In the genomic region with DNA sequence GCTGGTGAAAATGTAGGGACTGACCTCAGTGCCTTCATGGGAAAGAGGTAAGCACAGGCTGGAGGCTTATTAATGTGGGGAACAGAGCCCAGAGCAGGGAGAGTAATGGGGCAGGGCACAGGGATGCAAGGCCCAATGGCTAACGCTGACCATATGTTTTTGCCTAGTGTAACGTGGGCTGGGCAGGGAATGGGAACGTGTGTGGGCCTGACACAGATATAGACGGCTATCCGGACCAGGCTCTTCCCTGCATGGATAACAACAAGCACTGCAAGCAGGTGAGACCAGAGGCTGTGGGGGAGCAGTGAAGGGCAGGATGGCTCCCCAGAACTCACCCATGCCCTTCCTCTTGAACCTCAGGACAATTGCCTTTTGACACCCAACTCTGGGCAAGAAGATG, we compare ENCODE assay signal across 25 mouse cellular contexts. TPM values are rescaled to one million over a fixed set of nuclear protein-coding genes. Genes with fewer than 3 reads are reported as not detected.
DNase-seq lines count a peak whose midpoint lies in the region; ATAC-seq and TF ChIP-seq lines count a peak whose summit lies in the region.
"Had no signal": no experiment of that assay in that cellular context is flagged by ENCODE, and none has a peak within 500 bp of the region (broad histone marks: within the 10 kb centered on the region; RNA-seq: fewer than 3 reads in every experiment).

No protein-coding gene starts in this region.

- peaks cover 91% of the 10 kb centered on the region for H3K36me3 ChIP-seq in midbrain, embryonic 10.5 days
- H3K36me3 ChIP-seq in midbrain, postnatal 0 days (ENCODE audit: insufficient read depth, low read length) = no peaks in the 10 kb centered on the region
- peaks cover 20% of the 10 kb centered on the region for H3K36me3 ChIP-seq in embryonic facial prominence, embryonic 14.5 days (ENCODE audit: control insufficient read depth, insufficient read depth, low read length)
- H3K36me3 ChIP-seq in thymus, adult 2 months (ENCODE audit: control insufficient read depth, insufficient read depth, low read length) = no peaks in the 10 kb centered on the region

- no peak for DNase-seq in frontal cortex, postnatal 14 days (ENCODE audit: low spot score in 2 of 2)
- no peak for DNase-seq in midbrain, embryonic 10.5 days (ENCODE audit: low spot score)
- DNase-seq in midbrain, postnatal 0 days (ENCODE audit: low spot score) = no peak
- peak; percentile 56 for DNase-seq in brain, adult 2 months (ENCODE audit: low read depth, low spot score)
- DNase-seq in embryonic facial prominence, embryonic 14.5 days (ENCODE audit: low spot score) = no peak
- DNase-seq in thymus, adult 2 months = no peak
- DNase-seq: adrenal gland, postnatal 36 days; cerebellum, adult 11 months; cerebellum, postnatal 10 days; gastrocnemius, postnatal 10 days; heart, postnatal 4 days; kidney, adult 18-20 months; liver, postnatal 0 days; right cerebral cortex, postnatal 25 days; thymus, postnatal 14 days had no signal

- peak overlapping the region; percentile 50; the same call in 1 of the 2 replicates for H3K27ac ChIP-seq in midbrain, embryonic 10.5 days (replicated peaks)
- H3K27ac ChIP-seq in midbrain, postnatal 0 days (ENCODE audit: low read depth, low read length) = no peak overlapping the region
- no peak overlapping the region for H3K27ac ChIP-seq in embryonic facial prominence, embryonic 14.5 days (replicated peaks; ENCODE audit: low read depth, low read length)
- no peak overlapping the region for H3K27ac ChIP-seq in thymus, adult 2 months (ENCODE audit: control insufficient read depth, insufficient read depth, low read length)
- H3K27ac ChIP-seq: embryonic facial prominence, embryonic 12.5 days; heart, embryonic 10.5 days; limb, embryonic 12.5 days; macrophage had no signal

- no peak overlapping the region for H3K4me3 ChIP-seq in midbrain, embryonic 10.5 days
- no peak overlapping the region for H3K4me3 ChIP-seq in midbrain, postnatal 0 days (ENCODE audit: low read depth, low read length)
- no peak overlapping the region for H3K4me3 ChIP-seq in embryonic facial prominence, embryonic 14.5 days (ENCODE audit: low read depth, low read length)
- H3K4me3 ChIP-seq in thymus, adult 2 months (ENCODE audit: control insufficient read depth, insufficient read depth, low read length) = no peak overlapping the region
- H3K4me3 ChIP-seq: embryonic facial prominence, embryonic 12.5 days; erythroblast, embryonic 14.5 days; heart, embryonic 10.5 days; limb, embryonic 12.5 days had no signal

- H3K4me1 ChIP-seq in midbrain, embryonic 10.5 days = peaks cover 97% of the 10 kb centered on the region
- H3K4me1 ChIP-seq in midbrain, postnatal 0 days (ENCODE audit: insufficient read depth, low read length) = peaks cover 18% of the 10 kb centered on the region; the same call in 1 of the 2 replicates
- 0 out of 2 replicates have a peak, but pooled peaks cover 3% of the 10 kb centered on the region for H3K4me1 ChIP-seq in embryonic facial prominence, embryonic 14.5 days (ENCODE audit: control insufficient read depth, insufficient read depth, low read length)
- H3K4me1 ChIP-seq in thymus, adult 2 months (replicated peaks; ENCODE audit: control insufficient read depth, insufficient read depth, low read length) = no peaks in the 10 kb centered on the region

- peak; percentile 51; the same call in 1 of the 2 replicates for ATAC-seq in frontal cortex, adult (ENCODE audit: low TSS enrichment)
- ATAC-seq in midbrain, postnatal 0 days (ENCODE audit: low FRiP score) = no peak
- no peak for ATAC-seq in embryonic facial prominence, embryonic 14.5 days (ENCODE audit: low read depth)
- ATAC-seq: inflammation-experienced regulatory T-cells, adult 6 months; liver, postnatal 0 days; lung, postnatal 0 days had no signal

- no peaks in the 10 kb centered on the region for H3K9me3 ChIP-seq in midbrain, embryonic 10.5 days (replicated peaks)
- no peaks in the 10 kb centered on the region for H3K9me3 ChIP-seq in midbrain, postnatal 0 days (ENCODE audit: low read length)
- H3K9me3 ChIP-seq in embryonic facial prominence, embryonic 14.5 days (ENCODE audit: control insufficient read depth, low read length) = no peaks in the 10 kb centered on the region
- H3K9me3 ChIP-seq: embryonic facial prominence, embryonic 12.5 days; heart, embryonic 10.5 days; limb, embryonic 12.5 days had no signal

- no peak for TF ChIP-seq POLR2A in thymus, adult 2 months (IDR thresholded peaks at IDR 0.05; ENCODE audit: control insufficient read depth, extremely low read depth, insufficient read depth, low read length, poor library complexity)

- no peaks in the 10 kb centered on the region for H3K27me3 ChIP-seq in midbrain, embryonic 10.5 days (ENCODE audit: low read depth, poor library complexity, severe bottlenecking)
- H3K27me3 ChIP-seq in midbrain, postnatal 0 days (ENCODE audit: insufficient read depth, low read length) = no peaks in the 10 kb centered on the region
- no peaks in the 10 kb centered on the region for H3K27me3 ChIP-seq in embryonic facial prominence, embryonic 14.5 days (replicated peaks; ENCODE audit: control insufficient read depth, insufficient read depth, low read length)
- no peaks in the 10 kb centered on the region for H3K27me3 ChIP-seq in thymus, adult 2 months (ENCODE audit: control insufficient read depth, insufficient read depth, low read length)
- H3K27me3 ChIP-seq: embryonic facial prominence, embryonic 12.5 days had no signal

- H3K4me2 ChIP-seq in midbrain, postnatal 0 days (ENCODE audit: low read depth, low read length, poor library complexity, severe bottlenecking) = no peak overlapping the region
- H3K4me2 ChIP-seq in embryonic facial prominence, embryonic 14.5 days (ENCODE audit: low read depth, low read length) = no peak overlapping the region
- H3K4me2 ChIP-seq: embryonic facial prominence, embryonic 12.5 days; limb, embryonic 12.5 days; liver, embryonic 11.5 days had no signal

- no peak overlapping the region for H3K9ac ChIP-seq in midbrain, postnatal 0 days (replicated peaks; ENCODE audit: low read length, poor library complexity, severe bottlenecking)
- H3K9ac ChIP-seq in embryonic facial prominence, embryonic 14.5 days (ENCODE audit: low read depth, low read length) = 0 out of 2 replicates have a peak overlapping the region, but pooled peaks have one; percentile 25
- H3K9ac ChIP-seq: embryonic facial prominence, embryonic 12.5 days; limb, embryonic 12.5 days; liver, postnatal 0 days had no signal

- 80% methylated on average over 5 of the region's 5 CpGs for WGBS in midbrain, embryonic 10.5 days
- 63% methylated on average over 5 of the region's 5 CpGs for WGBS in midbrain, postnatal 0 days
- 42% methylated on average over 5 of the region's 5 CpGs for WGBS in embryonic facial prominence, embryonic 14.5 days
- WGBS in thymus, adult 2 months = 92% methylated on average over 5 of the region's 5 CpGs

- no peak for TF ChIP-seq CTCF in midbrain, postnatal 0 days (IDR thresholded peaks at IDR 0.05)
- no peak for TF ChIP-seq CTCF in thymus, adult 2 months (IDR thresholded peaks at IDR 0.05; ENCODE audit: borderline replicate concordance, control insufficient read depth, extremely low read depth, insufficient read depth, low read length, poor library complexity)

RNA-seq across cellular contexts. Expression of a gene that starts 5.7 kb away (rescaled TPM):
- polyA plus RNA-seq in midbrain, embryonic 10.5 days (2016; fragmentation: Nextera tagmentation; extraction: Ambion mirVana) = 238 TPM in 2 replicates
- 101 and 108 TPM in 2 replicates for total RNA-seq in midbrain, postnatal 0 days (2014; rRNA removed)
- 176 and 189 TPM in 2 replicates for polyA plus RNA-seq in midbrain, postnatal 0 days (2015; fragmentation: Nextera tagmentation; extraction: Ambion mirVana)
- polyA plus RNA-seq in embryonic facial prominence, embryonic 14.5 days (2014; fragmentation: Nextera tagmentation; extraction: Ambion mirVana) = 151 and 163 TPM in 2 replicates
- polyA plus RNA-seq in thymus, adult 2 months (2012; rRNA removed) = 209 and 224 TPM in 2 replicates

RNA-seq across cellular contexts. Expression of a gene that starts 6.2 kb away (rescaled TPM):
- polyA plus RNA-seq in midbrain, embryonic 10.5 days (2016; fragmentation: Nextera tagmentation; extraction: Ambion mirVana) = 82.2 and 108 TPM in 2 replicates
- total RNA-seq in midbrain, postnatal 0 days (2014; rRNA removed) = 38.5 and 42.9 TPM in 2 replicates
- 39.0 and 47.6 TPM in 2 replicates for polyA plus RNA-seq in midbrain, postnatal 0 days (2015; fragmentation: Nextera tagmentation; extraction: Ambion mirVana)
- polyA plus RNA-seq in embryonic facial prominence, embryonic 14.5 days (2014; fragmentation: Nextera tagmentation; extraction: Ambion mirVana) = 51.5 and 52.0 TPM in 2 replicates
- polyA plus RNA-seq in thymus, adult 2 months (2012; rRNA removed) = 7.2 and 10.9 TPM in 2 replicates
- total RNA-seq: granulocyte monocyte progenitor cell, adult 5-6 weeks had no signal

RNA-seq across cellular contexts. Expression of a gene that starts 7.7 kb away (rescaled TPM):
- polyA plus RNA-seq in midbrain, embryonic 10.5 days (2016; fragmentation: Nextera tagmentation; extraction: Ambion mirVana) = 1.8 and 3.4 TPM in 2 replicates
- total RNA-seq in midbrain, postnatal 0 days (2014; rRNA removed) = 2.8 and 3.8 TPM in 2 replicates
- polyA plus RNA-seq in midbrain, postnatal 0 days (2015; fragmentation: Nextera tagmentation; extraction: Ambion mirVana) = 0.52 and 1.5 TPM in 2 replicates
- 2.0 and 4.1 TPM in 2 replicates for polyA plus RNA-seq in embryonic facial prominence, embryonic 14.5 days (2014; fragmentation: Nextera tagmentation; extraction: Ambion mirVana)
- 14.1 and 14.4 TPM in 2 replicates for polyA plus RNA-seq in thymus, adult 2 months (2012; rRNA removed)
- total RNA-seq: granulocyte monocyte progenitor cell, adult 5-6 weeks had no signal
- polyA plus RNA-seq: erythroblast, embryonic 14.5 days; macrophage had no signal

RNA-seq across cellular contexts. Expression of a gene that starts 18.4 kb away (rescaled TPM):
- polyA plus RNA-seq in midbrain, embryonic 10.5 days (2016; fragmentation: Nextera tagmentation; extraction: Ambion mirVana) = 37.1 and 41.5 TPM in 2 replicates
- 56.8 and 64.6 TPM in 2 replicates for total RNA-seq in midbrain, postnatal 0 days (2014; rRNA removed)
- 46.1 and 48.3 TPM in 2 replicates for polyA plus RNA-seq in midbrain, postnatal 0 days (2015; fragmentation: Nextera tagmentation; extraction: Ambion mirVana)
- 47.8 and 54.5 TPM in 2 replicates for polyA plus RNA-seq in embryonic facial prominence, embryonic 14.5 days (2014; fragmentation: Nextera tagmentation; extraction: Ambion mirVana)
- 98.8 and 117 TPM in 2 replicates for polyA plus RNA-seq in thymus, adult 2 months (2012; rRNA removed)

RNA-seq across cellular contexts. Expression of a gene that starts 24.6 kb away (rescaled TPM):
- polyA plus RNA-seq in midbrain, embryonic 10.5 days (2016; fragmentation: Nextera tagmentation; extraction: Ambion mirVana) = 268 and 282 TPM in 2 replicates
- 74.7 and 93.9 TPM in 2 replicates for total RNA-seq in midbrain, postnatal 0 days (2014; rRNA removed)
- 219 TPM in 2 replicates for polyA plus RNA-seq in midbrain, postnatal 0 days (2015; fragmentation: Nextera tagmentation; extraction: Ambion mirVana)
- 324 and 349 TPM in 2 replicates for polyA plus RNA-seq in embryonic facial prominence, embryonic 14.5 days (2014; fragmentation: Nextera tagmentation; extraction: Ambion mirVana)
- 171 and 183 TPM in 2 replicates for polyA plus RNA-seq in thymus, adult 2 months (2012; rRNA removed)
